Mouse (Mus musculus): ENCODE data around the gene Aldh2.
"Not testable (repeated sequence)": the region's sequence is repeated elsewhere in the genome, so short reads cannot be mapped to it uniquely, and the experiment has no call there.

DNA sequence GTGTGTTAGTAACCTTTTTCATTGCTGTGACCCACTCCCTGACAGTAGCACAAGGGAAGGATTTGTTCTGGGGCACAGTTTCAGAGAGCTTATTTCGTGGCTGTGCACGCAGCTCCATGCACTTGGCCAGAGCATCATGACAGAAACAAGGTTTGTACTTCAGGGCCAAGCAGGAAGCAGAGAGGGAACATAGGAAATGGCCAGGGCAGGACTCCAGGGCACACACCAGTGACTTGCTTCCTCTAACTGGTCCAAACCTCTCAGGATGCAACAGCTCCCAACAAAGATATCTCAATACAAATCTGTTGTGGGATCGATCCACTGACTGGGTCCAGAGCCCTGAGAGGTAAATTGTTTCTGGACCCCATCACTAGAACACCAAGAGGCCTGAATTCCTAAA, 21.3 kb upstream of the Aldh2 start:
- not testable (repeated sequence) for TF ChIP-seq POLR2A (IDR thresholded peaks at IDR 0.05; ENCODE audit: control insufficient read depth in 1 of 2, insufficient read depth in 1 of 2, low read depth in 1 of 2, low read length in 2 of 2, poor library complexity in 1 of 2); MAZ (IDR thresholded peaks at IDR 0.05; ENCODE audit: low read depth, low read length); CTCF (IDR thresholded peaks at IDR 0.05 in 2 of 3, conservative IDR thresholded peaks at IDR 0.05 in 1 of 3; ENCODE audit: control insufficient read depth in 1 of 3, insufficient read depth in 1 of 3, low read depth in 2 of 3, low read length in 3 of 3, poor library complexity in 1 of 3, severe bottlenecking in 1 of 3); EP300 (IDR thresholded peaks at IDR 0.05; ENCODE audit: low read depth in 1 of 2, low read length in 2 of 2); MAFK (IDR thresholded peaks at IDR 0.05; ENCODE audit: borderline replicate concordance, low read depth, low read length); MYB (IDR thresholded peaks at IDR 0.05; ENCODE audit: low read depth, low read length); POLR2AphosphoS5 (IDR thresholded peaks at IDR 0.05; ENCODE audit: borderline replicate concordance, low read depth, low read length); CHD2 (IDR thresholded peaks at IDR 0.05; ENCODE audit: low read length); SMC3 (IDR thresholded peaks at IDR 0.05; ENCODE audit: low read depth, low read length); POLR2AphosphoS2 (IDR thresholded peaks at IDR 0.05; ENCODE audit: low read length)

Measured in MEL (cell line).